Mouse (Mus musculus): ENCODE results near the gene Lenep. TPM values are rescaled to one million over a fixed set of nuclear protein-coding genes. Genes with fewer than 3 reads are reported as not detected.

Gene Lenep
- polyA plus RNA-seq, 1 experiment from 2014 or later, result 0.80 TPM

DNA sequence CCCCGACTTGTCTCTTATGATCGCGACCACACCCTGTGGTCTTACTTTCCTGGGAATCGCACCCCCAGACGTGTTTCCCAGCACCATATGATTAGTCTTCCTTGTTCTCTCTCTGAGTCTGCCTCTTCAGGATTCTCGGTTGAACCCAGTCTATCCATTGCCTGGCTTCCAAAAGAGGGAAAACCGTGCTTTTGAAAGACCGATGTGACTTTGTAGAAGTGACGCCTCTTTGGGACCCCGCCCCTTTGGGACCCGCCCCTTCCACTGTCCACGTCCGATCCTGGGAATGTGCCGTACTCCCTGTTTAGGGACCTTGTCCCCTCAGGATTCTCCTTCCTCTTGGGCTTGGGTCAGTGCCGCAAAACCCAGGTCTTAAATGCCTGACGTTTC is 16.3 kb upstream of the Lenep start:
- Histone ChIP-seq H3K27me3 (ENCODE audit: control insufficient read depth, insufficient read depth, low read length) (no peaks in the 10 kb centered on the region), H3K9ac (replicated peaks; ENCODE audit: low read length) (peak overlapping the region; percentile 70), H3K36me3 (replicated peaks; ENCODE audit: control insufficient read depth, insufficient read depth, low read depth, low read length) (peaks cover 17% of the 10 kb centered on the region), H3K4me2 (ENCODE audit: low read depth, low read length) (peak overlapping the region; percentile 79), H3K27ac (replicated peaks; ENCODE audit: low read depth, low read length) (peak overlapping the region; percentile 81), H3K4me3 (ENCODE audit: low read depth, low read length) (peak overlapping the region; percentile 62), H3K9me3 (replicated peaks; ENCODE audit: control insufficient read depth, low read length) (no peaks in the 10 kb centered on the region), H3K4me1 (ENCODE audit: control insufficient read depth, insufficient read depth, low read length) (peaks cover 5% of the 10 kb centered on the region)
- WGBS, result under 1% methylated on average over 16 of the region's 16 CpGs
- DNase-seq (ENCODE audit: low spot score) (peak; percentile 83), ATAC-seq (replicated peaks; ENCODE audit: insufficient number of reproducible peaks, low FRiP score, low TSS enrichment, low read depth) (no peak)

- H3K4me1 ChIP-seq (ENCODE audit: control insufficient read depth, insufficient read depth, low read length), result peaks cover 5% of the 10 kb centered on the region
- peaks cover 17% of the 10 kb centered on the region for H3K36me3 ChIP-seq (replicated peaks; ENCODE audit: control insufficient read depth, insufficient read depth, low read depth, low read length)
- no peaks in the 10 kb centered on the region for H3K27me3 ChIP-seq (ENCODE audit: control insufficient read depth, insufficient read depth, low read length)
- peak; percentile 94 for ATAC-seq (replicated peaks; ENCODE audit: insufficient number of reproducible peaks, low FRiP score, low TSS enrichment, low read depth)
- H3K9ac ChIP-seq (replicated peaks; ENCODE audit: low read length), result peak within 1 kb of the TSS; percentile 72
- H3K4me3 ChIP-seq (ENCODE audit: low read depth, low read length), result peak within 1 kb of the TSS; percentile 62
- H3K4me2 ChIP-seq (ENCODE audit: low read depth, low read length), result peak within 1 kb of the TSS; percentile 79
- peak within 1 kb of the TSS; percentile 81 for H3K27ac ChIP-seq (replicated peaks; ENCODE audit: low read depth, low read length)
- no peaks in the 10 kb centered on the region for H3K9me3 ChIP-seq (replicated peaks; ENCODE audit: control insufficient read depth, low read length)
- WGBS, result under 1% methylated on average over 36 of the region's 39 CpGs
- peak; percentile 98 for DNase-seq (ENCODE audit: low spot score)
These were observed 15.7 kb upstream of the Lenep start, which contains the start of the genes Cks1b and Shc1 for GRCm38 (mm10) chr3:89418170-89418860. TSS of gene Cks1b (minus strand) at chr3:89418383. TSS of gene Shc1 (plus strand) at chr3:89418443.

DNA sequence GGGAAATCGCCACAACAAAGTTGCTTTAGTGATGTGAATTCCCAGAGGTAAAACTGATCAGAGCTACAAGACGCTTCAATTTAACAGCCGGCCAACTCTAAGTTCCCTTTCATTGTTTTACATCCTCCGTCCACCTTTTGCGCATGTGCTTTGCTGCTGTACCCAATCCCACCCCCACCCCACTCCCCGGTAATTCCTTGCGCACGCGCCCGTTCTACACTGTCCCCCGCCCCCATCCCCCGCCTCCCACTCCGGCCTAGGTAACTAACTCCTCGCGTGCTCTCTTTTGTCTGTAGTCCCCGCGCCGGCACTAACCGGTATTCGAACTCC is 15.2 kb upstream of the Lenep start:
- under 1% methylated on average over 20 of the region's 20 CpGs for WGBS
- peak overlapping the region; percentile 72 for H3K9ac ChIP-seq (replicated peaks; ENCODE audit: low read length)
- peak overlapping the region; percentile 38 for H3K4me2 ChIP-seq (ENCODE audit: low read depth, low read length)
- ATAC-seq (replicated peaks; ENCODE audit: insufficient number of reproducible peaks, low FRiP score, low TSS enrichment, low read depth) (peak; percentile 53), DNase-seq (ENCODE audit: low spot score) (peak; percentile 89)
- peaks cover 5% of the 10 kb centered on the region for H3K4me1 ChIP-seq (ENCODE audit: control insufficient read depth, insufficient read depth, low read length)
- no peaks in the 10 kb centered on the region for H3K27me3 ChIP-seq (ENCODE audit: control insufficient read depth, insufficient read depth, low read length)
- H3K36me3 ChIP-seq (replicated peaks; ENCODE audit: control insufficient read depth, insufficient read depth, low read depth, low read length), result peaks cover 17% of the 10 kb centered on the region
- H3K9me3 ChIP-seq (replicated peaks; ENCODE audit: control insufficient read depth, low read length), result no peaks in the 10 kb centered on the region
- peak overlapping the region; percentile 68 for H3K27ac ChIP-seq (replicated peaks; ENCODE audit: low read depth, low read length)
- peak overlapping the region; percentile 62 for H3K4me3 ChIP-seq (ENCODE audit: low read depth, low read length)

- Histone ChIP-seq H3K9ac (replicated peaks; ENCODE audit: low read length) (peak overlapping the region; percentile 72), H3K4me3 (ENCODE audit: low read depth, low read length) (peak overlapping the region; percentile 62), H3K27ac (replicated peaks; ENCODE audit: low read depth, low read length) (peak overlapping the region; percentile 68; the same call in 1 of the 2 replicates), H3K36me3 (replicated peaks; ENCODE audit: control insufficient read depth, insufficient read depth, low read depth, low read length) (peaks cover 17% of the 10 kb centered on the region), H3K9me3 (replicated peaks; ENCODE audit: control insufficient read depth, low read length) (no peaks in the 10 kb centered on the region), H3K27me3 (ENCODE audit: control insufficient read depth, insufficient read depth, low read length) (no peaks in the 10 kb centered on the region), H3K4me1 (ENCODE audit: control insufficient read depth, insufficient read depth, low read length) (peaks cover 5% of the 10 kb centered on the region), H3K4me2 (ENCODE audit: low read depth, low read length) (peak overlapping the region; percentile 38)
- 36% methylated on average over 2 of the region's 2 CpGs for WGBS
- ATAC-seq (replicated peaks; ENCODE audit: insufficient number of reproducible peaks, low FRiP score, low TSS enrichment, low read depth) (no peak), DNase-seq (ENCODE audit: low spot score) (no peak)
These were observed 14.5 kb upstream of the Lenep start for GRCm38 (mm10) chr3:89417131-89417530.

DNA sequence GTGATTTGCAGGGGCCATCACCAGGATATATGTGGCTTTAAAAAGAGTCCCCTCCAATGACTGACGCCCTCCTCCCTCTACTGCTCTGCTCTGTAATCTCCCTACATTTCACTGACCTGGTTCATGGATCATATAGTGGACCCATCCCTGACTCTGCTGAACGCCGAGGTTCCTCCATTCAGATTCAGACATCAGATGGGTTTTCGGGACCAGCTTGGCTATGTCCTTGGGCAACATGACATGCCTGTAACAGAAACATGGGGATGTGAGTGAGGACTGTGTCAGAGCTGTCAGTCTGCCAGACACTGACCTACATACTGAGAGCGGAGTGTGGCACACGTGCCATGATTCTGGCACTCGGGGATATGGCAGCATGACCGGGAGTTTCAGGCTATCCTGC is 13.6 kb upstream of the Lenep start:
- no peak overlapping the region for H3K4me3 ChIP-seq (ENCODE audit: low read depth, low read length)
- H3K36me3 ChIP-seq (replicated peaks; ENCODE audit: control insufficient read depth, insufficient read depth, low read depth, low read length), result peaks cover 17% of the 10 kb centered on the region
- H3K9me3 ChIP-seq (replicated peaks; ENCODE audit: control insufficient read depth, low read length), result no peaks in the 10 kb centered on the region
- no peak overlapping the region for H3K27ac ChIP-seq (replicated peaks; ENCODE audit: low read depth, low read length)
- 96% methylated on average over 8 of the region's 8 CpGs for WGBS
- no peak for ATAC-seq (replicated peaks; ENCODE audit: insufficient number of reproducible peaks, low FRiP score, low TSS enrichment, low read depth)
- H3K9ac ChIP-seq (replicated peaks; ENCODE audit: low read length), result no peak overlapping the region
- no peak overlapping the region for H3K4me2 ChIP-seq (ENCODE audit: low read depth, low read length)
- DNase-seq (ENCODE audit: low spot score), result no peak
- H3K27me3 ChIP-seq (ENCODE audit: control insufficient read depth, insufficient read depth, low read length), result no peaks in the 10 kb centered on the region
- H3K4me1 ChIP-seq (ENCODE audit: control insufficient read depth, insufficient read depth, low read length), result peaks cover 2% of the 10 kb centered on the region; the same call in 1 of the 2 replicates

GRCm38 (mm10) chr3:89411490-89412393 is 9.1 kb upstream of the Lenep start, which contains the start of gene Flad1:
TSS of gene Flad1 (minus strand) at chr3:89411870.
- Histone ChIP-seq H3K9me3 (replicated peaks; ENCODE audit: control insufficient read depth, low read length) (no peaks in the 10 kb centered on the region), H3K9ac (replicated peaks; ENCODE audit: low read length) (peak within 1 kb of the TSS; percentile 52), H3K36me3 (replicated peaks; ENCODE audit: control insufficient read depth, insufficient read depth, low read depth, low read length) (peaks cover 17% of the 10 kb centered on the region), H3K4me1 (ENCODE audit: control insufficient read depth, insufficient read depth, low read length) (peaks cover 4% of the 10 kb centered on the region; the same call in 1 of the 2 replicates), H3K4me3 (ENCODE audit: low read depth, low read length) (peak within 1 kb of the TSS; percentile 47), H3K4me2 (ENCODE audit: low read depth, low read length) (peak within 1 kb of the TSS; percentile 59), H3K27ac (replicated peaks; ENCODE audit: low read depth, low read length) (no peak within 1 kb of the TSS), H3K27me3 (ENCODE audit: control insufficient read depth, insufficient read depth, low read length) (no peaks in the 10 kb centered on the region)
- ATAC-seq (replicated peaks; ENCODE audit: insufficient number of reproducible peaks, low FRiP score, low TSS enrichment, low read depth) (peak; percentile 98), DNase-seq (ENCODE audit: low spot score) (peak; percentile 99)
- WGBS, result 7% methylated on average over 28 of the region's 28 CpGs

DNA sequence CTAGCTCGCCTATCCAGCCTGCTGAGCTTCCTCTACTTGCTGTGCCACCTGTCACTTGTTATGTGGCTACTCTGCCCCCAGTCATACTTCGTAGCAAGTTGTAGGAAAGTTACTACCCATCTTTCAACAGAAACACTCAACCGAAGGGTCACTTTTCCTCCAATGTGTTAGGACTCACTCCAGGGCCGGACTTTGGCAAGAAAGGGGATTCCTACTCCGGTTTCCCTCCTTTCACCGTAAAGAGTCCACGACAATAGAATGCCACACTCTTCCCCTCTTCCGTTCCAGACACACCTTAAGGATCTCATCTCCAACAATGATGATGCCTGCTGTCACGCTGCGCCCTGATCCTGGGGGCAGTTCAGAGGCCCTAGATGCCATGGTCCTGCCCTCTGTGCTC is 8.3 kb upstream of the Lenep start:
- WGBS, result 81% methylated on average over 10 of the region's 10 CpGs
- peak overlapping the region; percentile 52 for H3K9ac ChIP-seq (replicated peaks; ENCODE audit: low read length)
- no peak overlapping the region for H3K27ac ChIP-seq (replicated peaks; ENCODE audit: low read depth, low read length)
- ATAC-seq (replicated peaks; ENCODE audit: insufficient number of reproducible peaks, low FRiP score, low TSS enrichment, low read depth), result no peak
- peak overlapping the region; percentile 47 for H3K4me3 ChIP-seq (ENCODE audit: low read depth, low read length)
- no peak for DNase-seq (ENCODE audit: low spot score)
- H3K9me3 ChIP-seq (replicated peaks; ENCODE audit: control insufficient read depth, low read length), result no peaks in the 10 kb centered on the region
- H3K36me3 ChIP-seq (replicated peaks; ENCODE audit: control insufficient read depth, insufficient read depth, low read depth, low read length), result peaks cover 13% of the 10 kb centered on the region
- peaks cover 3% of the 10 kb centered on the region; the same call in 1 of the 2 replicates for H3K4me1 ChIP-seq (ENCODE audit: control insufficient read depth, insufficient read depth, low read length)
- peak overlapping the region; percentile 59 for H3K4me2 ChIP-seq (ENCODE audit: low read depth, low read length)
- no peaks in the 10 kb centered on the region for H3K27me3 ChIP-seq (ENCODE audit: control insufficient read depth, insufficient read depth, low read length)

Measured in embryonic facial prominence, embryonic 11.5 days (tissue).